Mouse (Mus musculus): ENCODE results near the gene Pitpnm2. TPM values are rescaled to one million over a fixed set of nuclear protein-coding genes. Genes with fewer than 3 reads are reported as not detected.

The Pitpnm2 gene
- polyA plus RNA-seq, 1 experiment: 19.6 TPM

DNA sequence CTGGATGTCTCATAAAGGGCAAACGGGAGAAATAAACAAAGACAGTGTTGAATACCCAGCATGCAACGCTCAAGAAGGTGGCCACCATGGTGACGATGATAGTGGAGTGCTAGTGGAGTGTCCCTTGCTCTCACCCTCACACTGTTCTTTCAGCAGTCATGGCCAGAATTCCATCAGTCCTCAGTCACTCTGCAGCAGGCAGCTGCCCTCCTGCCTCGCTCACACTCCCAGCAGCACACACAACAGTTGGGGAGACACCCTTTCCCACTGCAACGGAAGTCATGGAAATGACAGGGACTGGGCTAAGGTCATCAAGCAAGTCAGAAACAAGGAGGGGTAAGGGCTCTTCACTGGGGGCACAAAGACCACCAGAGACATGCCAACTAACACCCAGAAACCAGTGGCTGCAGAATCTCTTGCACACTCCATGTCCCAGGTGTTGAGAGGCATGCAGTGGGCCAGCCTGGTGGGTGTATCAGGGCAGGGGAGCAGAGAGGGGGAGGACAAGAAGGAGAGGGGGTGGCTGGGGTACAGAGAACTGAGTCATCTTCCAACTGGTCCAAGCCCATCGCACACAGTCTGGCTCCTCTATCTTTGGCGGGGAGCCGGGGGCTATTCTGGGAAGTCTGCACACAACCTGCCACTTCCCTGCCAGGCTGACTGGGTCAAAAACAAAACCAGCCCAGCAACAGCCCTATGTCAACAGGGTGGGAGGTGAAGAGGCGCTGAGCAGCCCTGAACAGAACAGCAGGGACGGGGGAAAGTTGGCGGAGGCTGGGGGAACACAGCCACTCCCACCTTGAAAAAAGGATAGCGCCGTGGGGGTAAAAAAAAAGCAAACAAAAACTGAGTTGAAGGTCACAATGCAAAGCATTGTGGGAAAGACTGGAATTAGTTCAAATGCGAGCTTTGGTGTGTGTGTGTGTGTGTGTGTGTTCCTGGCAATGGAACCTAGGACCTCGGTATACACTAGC lies 76.3 kb downstream of the Pitpnm2 start:
- no peak overlapping the region for H3K4me3 ChIP-seq (ENCODE audit: low read depth, low read length)
- 47% methylated on average over 15 of the region's 15 CpGs for WGBS
- 0 out of 2 replicates have a peak, but pooled peaks cover 2% of the 10 kb centered on the region for H3K4me1 ChIP-seq (ENCODE audit: control insufficient read depth, insufficient read depth, insufficient read length, low read length)
- no peaks in the 10 kb centered on the region for H3K36me3 ChIP-seq (ENCODE audit: control insufficient read depth, insufficient read depth, low read length)
- no peak overlapping the region for H3K27ac ChIP-seq (ENCODE audit: insufficient read depth, low read depth, low read length)
- TF ChIP-seq CTCF (IDR thresholded peaks at IDR 0.05; ENCODE audit: extremely low read depth, insufficient read length, insufficient replicate concordance, low read depth, low read length): no peak
- no peak for TF ChIP-seq POLR2A (IDR thresholded peaks at IDR 0.05; ENCODE audit: low read depth, low read length)
- H3K27me3 ChIP-seq (ENCODE audit: control insufficient read depth, insufficient read depth, low read length): no peaks in the 10 kb centered on the region

DNA sequence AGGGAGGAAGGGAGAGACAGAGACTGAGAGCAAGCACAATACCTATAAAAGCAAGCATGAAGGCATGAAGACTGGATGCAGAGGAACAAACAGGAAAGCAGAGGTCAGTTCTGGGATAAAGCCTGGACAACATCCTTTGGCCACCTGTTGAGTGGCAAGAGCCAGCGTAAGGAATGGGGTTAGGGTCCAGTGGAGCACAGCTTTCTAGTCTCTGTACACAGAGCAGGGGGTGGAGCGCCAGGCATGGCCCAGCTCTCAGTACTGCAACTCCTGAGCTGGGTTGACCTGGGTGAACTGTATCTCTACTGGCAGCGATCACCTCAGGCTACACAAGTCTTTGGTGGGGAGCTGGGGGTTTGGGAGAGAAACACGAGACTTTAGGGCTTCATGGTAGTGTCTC lies 77.3 kb downstream of the Pitpnm2 start:
- no peaks in the 10 kb centered on the region for H3K36me3 ChIP-seq (ENCODE audit: control insufficient read depth, insufficient read depth, low read length)
- TF ChIP-seq CTCF (IDR thresholded peaks at IDR 0.05; ENCODE audit: extremely low read depth, insufficient read length, insufficient replicate concordance, low read depth, low read length) (no peak), POLR2A (IDR thresholded peaks at IDR 0.05; ENCODE audit: low read depth, low read length) (no peak)
- no peak overlapping the region for H3K4me3 ChIP-seq (ENCODE audit: low read depth, low read length)
- H3K27ac ChIP-seq (ENCODE audit: insufficient read depth, low read depth, low read length): no peak overlapping the region
- 93% methylated on average over 4 of the region's 4 CpGs for whole genome bisulfite sequencing
- no peaks in the 10 kb centered on the region for H3K27me3 ChIP-seq (ENCODE audit: control insufficient read depth, insufficient read depth, low read length)
- 0 out of 2 replicates have a peak, but pooled peaks cover 2% of the 10 kb centered on the region for H3K4me1 ChIP-seq (ENCODE audit: control insufficient read depth, insufficient read depth, insufficient read length, low read length)

DNA sequence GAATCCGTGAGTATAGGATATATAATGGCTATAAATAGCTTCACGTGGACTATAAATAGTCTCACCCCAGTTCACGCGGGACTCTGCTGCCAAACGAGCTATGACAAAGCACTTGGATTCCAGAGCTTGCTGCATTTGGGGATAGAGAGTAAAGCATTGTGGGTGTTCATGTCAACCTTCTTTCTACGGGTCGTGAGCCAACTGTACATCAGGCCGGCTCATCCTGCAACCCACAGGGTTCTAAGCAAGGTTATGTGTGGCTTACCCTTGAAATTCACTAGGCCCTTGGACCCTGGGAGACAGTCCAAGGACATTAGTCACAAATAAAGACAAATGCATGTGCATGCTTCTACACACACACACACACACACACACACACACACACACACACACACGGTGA lies 77.8 kb downstream of the Pitpnm2 start:
- Histone ChIP-seq H3K4me1 (ENCODE audit: control insufficient read depth, insufficient read depth, insufficient read length, low read length) (0 out of 2 replicates have a peak, but pooled peaks cover 2% of the 10 kb centered on the region), H3K27me3 (ENCODE audit: control insufficient read depth, insufficient read depth, low read length) (no peaks in the 10 kb centered on the region), H3K27ac (ENCODE audit: insufficient read depth, low read depth, low read length) (no peak overlapping the region), H3K4me3 (ENCODE audit: low read depth, low read length) (no peak overlapping the region), H3K36me3 (ENCODE audit: control insufficient read depth, insufficient read depth, low read length) (no peaks in the 10 kb centered on the region)
- 64% methylated on average over 9 of the region's 9 CpGs for WGBS
- TF ChIP-seq CTCF (IDR thresholded peaks at IDR 0.05; ENCODE audit: extremely low read depth, insufficient read length, insufficient replicate concordance, low read depth, low read length) (no peak), POLR2A (IDR thresholded peaks at IDR 0.05; ENCODE audit: low read depth, low read length) (no peak)

DNA sequence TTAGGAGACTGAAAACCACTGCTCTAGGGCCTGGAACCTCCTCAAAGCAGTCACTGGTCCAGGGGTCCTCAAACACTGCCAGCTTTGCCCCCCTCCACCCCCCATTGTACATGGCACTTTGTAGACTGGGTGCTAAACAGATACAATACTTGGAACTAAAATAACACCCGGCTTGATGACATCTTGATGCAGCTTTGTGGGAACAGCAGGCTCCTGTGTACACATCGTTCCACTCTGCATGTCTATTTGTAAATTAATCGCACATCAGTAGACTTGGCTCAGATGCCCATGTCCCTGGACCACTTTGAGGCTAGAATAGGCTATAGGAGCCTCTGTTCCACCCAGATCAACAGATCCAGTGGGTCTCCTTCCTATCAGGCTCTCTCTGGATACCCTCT lies 80.3 kb downstream of the Pitpnm2 start:
- Histone ChIP-seq H3K4me1 (ENCODE audit: control insufficient read depth, insufficient read depth, insufficient read length, low read length) (0 out of 2 replicates have a peak, but pooled peaks cover 2% of the 10 kb centered on the region), H3K27ac (ENCODE audit: insufficient read depth, low read depth, low read length) (no peak overlapping the region), H3K4me3 (ENCODE audit: low read depth, low read length) (no peak overlapping the region), H3K36me3 (ENCODE audit: control insufficient read depth, insufficient read depth, low read length) (no peaks in the 10 kb centered on the region), H3K27me3 (ENCODE audit: control insufficient read depth, insufficient read depth, low read length) (no peaks in the 10 kb centered on the region)
- 82% methylated on average over 3 of the region's 3 CpGs for WGBS
- TF ChIP-seq POLR2A (IDR thresholded peaks at IDR 0.05; ENCODE audit: low read depth, low read length) (no peak), CTCF (IDR thresholded peaks at IDR 0.05; ENCODE audit: extremely low read depth, insufficient read length, insufficient replicate concordance, low read depth, low read length) (no peak)

DNA sequence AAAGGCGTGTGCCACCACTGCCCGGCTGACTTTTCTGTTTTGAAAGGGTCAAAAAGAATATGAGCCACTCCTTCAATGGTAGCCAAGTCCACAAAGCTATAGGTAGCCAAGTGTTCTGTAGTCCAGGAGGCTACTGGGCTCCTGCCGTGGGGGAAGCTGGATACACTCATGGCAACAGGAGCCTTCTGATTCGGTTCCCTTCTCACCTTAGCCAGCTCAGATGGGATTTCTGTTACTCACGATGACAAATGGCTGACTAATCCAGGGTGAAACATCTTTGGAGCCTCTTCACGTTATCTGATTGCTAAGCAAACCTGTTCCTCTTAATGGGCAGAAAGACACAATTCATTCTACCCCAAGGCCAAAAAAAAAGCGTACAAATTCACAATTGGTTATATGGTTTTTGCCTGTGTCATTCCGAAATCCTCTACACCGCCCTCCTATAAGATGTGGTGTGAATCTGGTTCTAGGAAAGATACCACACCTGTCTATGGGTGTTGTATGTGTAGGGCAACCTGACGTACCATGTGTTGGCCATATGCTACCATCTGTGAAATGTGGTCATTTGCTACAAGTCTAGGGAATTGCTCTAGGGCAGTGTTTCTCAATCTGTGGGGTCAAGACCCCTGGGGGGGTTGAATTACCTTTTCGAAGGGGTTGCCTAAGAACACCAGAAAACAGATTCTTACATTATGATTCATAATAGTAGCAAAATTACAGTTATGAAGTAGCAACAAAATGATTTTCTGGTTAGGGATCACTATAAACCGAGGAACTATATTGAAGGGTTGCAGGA lies 80.9 kb downstream of the Pitpnm2 start:
- no peak overlapping the region for H3K27ac ChIP-seq (ENCODE audit: insufficient read depth, low read depth, low read length)
- H3K4me3 ChIP-seq (ENCODE audit: low read depth, low read length): no peak overlapping the region
- 90% methylated on average over 12 of the region's 12 CpGs for WGBS
- TF ChIP-seq POLR2A (IDR thresholded peaks at IDR 0.05; ENCODE audit: low read depth, low read length) (no peak), CTCF (IDR thresholded peaks at IDR 0.05; ENCODE audit: extremely low read depth, insufficient read length, insufficient replicate concordance, low read depth, low read length) (no peak)
- H3K36me3 ChIP-seq (ENCODE audit: control insufficient read depth, insufficient read depth, low read length): no peaks in the 10 kb centered on the region
- H3K4me1 ChIP-seq (ENCODE audit: control insufficient read depth, insufficient read depth, insufficient read length, low read length): 0 out of 2 replicates have a peak, but pooled peaks cover 2% of the 10 kb centered on the region
- no peaks in the 10 kb centered on the region for H3K27me3 ChIP-seq (ENCODE audit: control insufficient read depth, insufficient read depth, low read length)

DNA sequence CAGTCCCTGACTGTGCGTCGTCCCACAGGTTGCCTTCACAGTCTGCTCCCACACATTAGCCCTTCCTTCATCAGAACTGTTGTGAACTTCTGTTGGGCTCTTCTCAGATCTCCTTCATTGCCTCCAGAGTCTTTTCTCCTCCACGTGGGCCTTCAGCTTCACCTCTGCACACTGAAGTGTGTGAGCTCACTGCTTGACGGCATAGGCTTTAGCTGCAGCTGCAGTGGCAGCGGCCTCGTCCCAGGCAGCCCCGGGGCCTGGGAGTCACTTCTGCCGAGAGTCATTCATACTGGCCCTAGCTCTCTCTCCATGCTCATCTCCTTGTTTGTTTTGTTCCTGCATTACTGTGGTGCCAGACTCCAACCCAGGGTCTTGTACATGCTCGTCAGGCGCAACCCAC lies 81.9 kb downstream of the Pitpnm2 start:
- WGBS: 78% methylated on average over 10 of the region's 10 CpGs

DNA sequence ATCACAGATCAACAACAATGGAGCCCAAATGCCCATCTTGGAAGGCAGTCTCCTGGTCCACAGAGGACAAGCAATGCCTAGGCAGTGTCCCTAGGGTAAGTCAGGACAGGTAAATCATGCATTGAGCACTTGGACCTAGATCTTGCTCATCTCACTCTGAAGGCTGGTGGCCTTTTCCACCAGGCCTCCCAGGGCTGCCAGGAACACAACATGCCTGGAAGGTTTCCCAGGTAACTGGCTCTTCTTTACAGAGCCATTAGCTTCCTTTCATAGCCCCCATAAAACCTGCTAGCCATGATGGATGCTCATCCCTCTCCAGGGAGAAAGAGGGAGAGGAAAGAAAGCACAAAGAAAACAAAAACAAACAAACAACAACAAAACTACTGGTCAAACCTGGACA lies 82.8 kb downstream of the Pitpnm2 start:
- H3K4me3 ChIP-seq (ENCODE audit: low read depth, low read length): no peak overlapping the region
- H3K27me3 ChIP-seq (ENCODE audit: control insufficient read depth, insufficient read depth, low read length): no peaks in the 10 kb centered on the region
- H3K4me1 ChIP-seq (ENCODE audit: control insufficient read depth, insufficient read depth, insufficient read length, low read length): no peaks in the 10 kb centered on the region
- TF ChIP-seq POLR2A (IDR thresholded peaks at IDR 0.05; ENCODE audit: low read depth, low read length) (no peak), CTCF (IDR thresholded peaks at IDR 0.05; ENCODE audit: extremely low read depth, insufficient read length, insufficient replicate concordance, low read depth, low read length) (no peak)
- H3K36me3 ChIP-seq (ENCODE audit: control insufficient read depth, insufficient read depth, low read length): no peaks in the 10 kb centered on the region
- H3K27ac ChIP-seq (ENCODE audit: insufficient read depth, low read depth, low read length): no peak overlapping the region

More for the DNA sequence above, 81.9 kb downstream of the Pitpnm2 start:
- no peaks in the 10 kb centered on the region for H3K36me3 ChIP-seq (ENCODE audit: control insufficient read depth, insufficient read depth, low read length)
- no peak overlapping the region for H3K4me3 ChIP-seq (ENCODE audit: low read depth, low read length)
- H3K27me3 ChIP-seq (ENCODE audit: control insufficient read depth, insufficient read depth, low read length): no peaks in the 10 kb centered on the region
- TF ChIP-seq CTCF (IDR thresholded peaks at IDR 0.05; ENCODE audit: extremely low read depth, insufficient read length, insufficient replicate concordance, low read depth, low read length): no peak
- no peaks in the 10 kb centered on the region for H3K4me1 ChIP-seq (ENCODE audit: control insufficient read depth, insufficient read depth, insufficient read length, low read length)
- H3K27ac ChIP-seq (ENCODE audit: insufficient read depth, low read depth, low read length): no peak overlapping the region
